In genomic region chr1:153486767-153487499, GRCm38 (mm10) we compare ENCODE assay signal across 8 mouse cellular contexts. TPM values are rescaled to one million over a fixed set of nuclear protein-coding genes. Genes with fewer than 3 reads are reported as not detected.
A peak's percentile ranks its signal among the peaks of the same experiment; 100 is the strongest.
DNase-seq lines count a peak whose midpoint lies in the region; ATAC-seq and TF ChIP-seq lines count a peak whose summit lies in the region.

No protein-coding gene starts in this region.

- peak; percentile 55 to 65 for DNase-seq in CD8-positive naive resting alpha-beta T cell, adult 2 months (ENCODE audit: low read depth in 2 of 2, low spot score in 2 of 2)
- peak; percentile 71 for DNase-seq in adrenal gland, adult 2 months
- DNase-seq in kidney, postnatal 25 days, result peak; percentile 78 to 86
- DNase-seq in lung, postnatal 10 days, result peak; percentile 69
- peak; percentile 31 for DNase-seq in ovary, postnatal 14 days (ENCODE audit: low spot score)
- DNase-seq in thymus, postnatal 36 days, result peak; percentile 67 to 74

- peak; percentile 59 for ATAC-seq in heart, embryonic 16.5 days (replicated peaks; ENCODE audit: extremely low read depth, insufficient read depth, low FRiP score)

- peak overlapping the region; percentile 42; the same call in 1 of the 2 replicates for H3K27ac ChIP-seq in embryonic fibroblast, embryonic 13.5 days (ENCODE audit: insufficient read depth, low read length)
- peak overlapping the region; percentile 70 for H3K27ac ChIP-seq in heart, embryonic 16.5 days (ENCODE audit: low read length)

- H3K4me3 ChIP-seq in embryonic fibroblast, embryonic 13.5 days (ENCODE audit: insufficient read depth, low read length), result peak overlapping the region; percentile 84
- H3K4me3 ChIP-seq in heart, embryonic 16.5 days (ENCODE audit: low read length), result peak overlapping the region; percentile 87

- no peak for TF ChIP-seq CTCF in embryonic fibroblast, embryonic 13.5 days (IDR thresholded peaks at IDR 0.05; ENCODE audit: borderline replicate concordance, insufficient read depth, low read length)

- H3K27me3 ChIP-seq in heart, embryonic 16.5 days (ENCODE audit: control insufficient read depth, insufficient read depth, low read length), result no peaks in the 10 kb centered on the region

- 0 out of 2 replicates have a peak, but pooled peaks have one; percentile 29 for TF ChIP-seq POLR2A in embryonic fibroblast, embryonic 13.5 days (IDR thresholded peaks at IDR 0.05; ENCODE audit: low read depth, low read length)

- H3K9ac ChIP-seq in heart, embryonic 16.5 days (ENCODE audit: low read length), result peak overlapping the region; percentile 96

- H3K4me1 ChIP-seq in embryonic fibroblast, embryonic 13.5 days (ENCODE audit: control insufficient read depth, insufficient read depth, low read length), result peaks cover 4% of the 10 kb centered on the region
- peaks cover 24% of the 10 kb centered on the region for H3K4me1 ChIP-seq in heart, embryonic 16.5 days (ENCODE audit: control insufficient read depth, insufficient read depth, low read length)

- under 1% methylated on average over 64 of the region's 64 CpGs for WGBS in heart, embryonic 16.5 days

- H3K36me3 ChIP-seq in heart, embryonic 16.5 days (ENCODE audit: control insufficient read depth, insufficient read depth), result peaks cover 5% of the 10 kb centered on the region; the same call in 1 of the 2 replicates

- H3K4me2 ChIP-seq in heart, embryonic 16.5 days (ENCODE audit: low read depth, low read length), result peak overlapping the region; percentile 83

- no peaks in the 10 kb centered on the region for H3K9me3 ChIP-seq in heart, embryonic 16.5 days (replicated peaks; ENCODE audit: control insufficient read depth, low read length)

RNA-seq across cellular contexts. Expression of gene Dhx9, which starts 0.5 kb away (rescaled TPM):
- total RNA-seq in adrenal gland, adult 2 months (2021), result 100 to 1,000 TPM in 1 of 2 experiments, 10 to 100 TPM in 1; 98.3 to 113 TPM
- 1.4 and 2.2 TPM in 2 replicates for polyA plus RNA-seq in adrenal gland, adult 2 months (2012; rRNA removed)
- polyA plus RNA-seq in embryonic fibroblast, embryonic 13.5 days (2011; ENCODE audit: insufficient read length, low read depth, missing spikeins), result 149 and 183 TPM in 2 replicates
- 16.0 and 17.6 TPM in 2 replicates for polyA plus RNA-seq in heart, embryonic 16.5 days (2015; fragmentation: Nextera tagmentation; extraction: Ambion mirVana)

Comparison
In these comparisons a context has a peak if more than half of its experiments do, and no peak if none do; other contexts are left out.
1. Peak in every context shown above with its lines: DNase-seq, ATAC-seq, H3K4me3 ChIP-seq and H3K27ac ChIP-seq.
2. DNase-seq: peak in every context shown above with its lines; median percentile 82 in kidney, postnatal 25 days; 71 in adrenal gland, adult 2 months; 70 in thymus, postnatal 36 days; 69 in lung, postnatal 10 days; 60 in CD8-positive naive resting alpha-beta T cell, adult 2 months; 31 in ovary, postnatal 14 days.